Mouse (Mus musculus): ENCODE results near the gene Gm45234. TPM values are rescaled to one million over a fixed set of nuclear protein-coding genes. Genes with fewer than 3 reads are reported as not detected.

The Gm45234 gene
- polyA plus RNA-seq, 1 experiment from 2014 or later = not detected

DNA sequence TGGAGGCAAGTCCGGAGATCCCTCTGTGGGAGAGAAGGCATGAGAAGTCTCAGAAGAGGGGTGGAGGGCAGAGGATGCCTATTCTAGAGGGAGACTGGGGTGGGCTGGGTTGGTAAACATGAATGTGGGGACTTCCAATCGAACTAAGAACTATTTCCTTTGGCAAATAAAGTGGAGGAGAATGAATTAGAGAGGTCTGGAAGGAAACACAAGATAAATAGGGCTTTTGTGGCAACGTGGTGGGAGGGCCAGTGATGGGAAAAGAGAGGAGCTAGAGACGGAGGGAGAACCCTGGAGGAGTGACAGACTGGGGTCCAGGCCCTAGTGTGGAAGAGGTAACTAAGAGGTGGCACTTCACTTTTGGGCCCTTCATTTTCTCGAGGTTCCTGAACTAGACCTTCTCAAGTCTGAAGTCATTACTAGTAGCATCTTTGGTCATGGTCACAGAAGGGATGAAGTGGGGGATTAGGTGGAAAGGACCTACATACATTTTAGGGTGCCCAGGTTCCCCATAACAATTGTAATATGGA, 1.6 kb upstream of the Gm45234 start:
- peaks cover 43% of the 10 kb centered on the region for H3K4me1 ChIP-seq (ENCODE audit: control insufficient read depth, insufficient read depth, low read length)
- ATAC-seq (ENCODE audit: low FRiP score, low TSS enrichment) = no peak
- H3K4me3 ChIP-seq (ENCODE audit: low read length) = peak overlapping the region; percentile 88
- peak overlapping the region; percentile 97 for H3K9ac ChIP-seq (ENCODE audit: low read depth, low read length)
- peak overlapping the region; percentile 98 for H3K27ac ChIP-seq (ENCODE audit: low read depth, low read length)
- H3K27me3 ChIP-seq (ENCODE audit: control insufficient read depth, insufficient read depth, low read length) = no peaks in the 10 kb centered on the region
- WGBS = 6% methylated on average over 5 of the region's 5 CpGs
- peak overlapping the region; percentile 70 for H3K4me2 ChIP-seq (replicated peaks; ENCODE audit: low read depth, low read length)
- H3K9me3 ChIP-seq (ENCODE audit: control insufficient read depth, low read length) = no peaks in the 10 kb centered on the region
- peaks cover 4% of the 10 kb centered on the region; the same call in 1 of the 2 replicates for H3K36me3 ChIP-seq (ENCODE audit: control insufficient read depth, insufficient read depth, low read length)

- peaks cover 43% of the 10 kb centered on the region for H3K4me1 ChIP-seq (ENCODE audit: control insufficient read depth, insufficient read depth, low read length)
- 1% methylated on average over 52 of the region's 54 CpGs for WGBS
- no peaks in the 10 kb centered on the region for H3K27me3 ChIP-seq (ENCODE audit: control insufficient read depth, insufficient read depth, low read length)
- no peaks in the 10 kb centered on the region for H3K9me3 ChIP-seq (ENCODE audit: control insufficient read depth, low read length)
- H3K36me3 ChIP-seq (ENCODE audit: control insufficient read depth, insufficient read depth, low read length) = peaks cover 4% of the 10 kb centered on the region; the same call in 1 of the 2 replicates
- ATAC-seq (ENCODE audit: low FRiP score, low TSS enrichment) = peak; percentile 76
- peak overlapping the region; percentile 98 for H3K27ac ChIP-seq (ENCODE audit: low read depth, low read length)
- H3K4me2 ChIP-seq (replicated peaks; ENCODE audit: low read depth, low read length) = peak overlapping the region; percentile 70
- H3K4me3 ChIP-seq (ENCODE audit: low read length) = peak overlapping the region; percentile 88
- H3K9ac ChIP-seq (ENCODE audit: low read depth, low read length) = peak overlapping the region; percentile 97
Observed at GRCm38 (mm10) chr6:124756652-124757350, 980 bp upstream of the Gm45234 start.

DNA sequence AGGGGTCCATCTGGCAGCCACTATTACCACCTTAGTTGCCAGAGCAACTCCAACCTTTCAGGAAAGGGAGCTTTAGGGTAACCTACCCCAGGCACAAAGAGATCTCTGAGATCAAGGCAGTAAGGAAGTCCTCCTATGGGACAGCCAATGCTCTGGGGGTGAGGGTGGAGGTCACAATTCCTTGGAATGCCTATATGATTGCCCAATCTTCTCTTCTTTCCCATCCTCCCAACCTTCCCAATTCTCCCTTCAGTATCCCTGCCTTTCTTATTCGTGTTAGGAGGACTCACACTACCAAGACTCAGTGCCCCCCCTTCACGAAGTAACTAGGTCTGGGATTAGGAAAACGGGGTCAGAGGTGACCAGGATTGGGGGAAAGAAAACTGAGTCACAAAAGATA, 515 bp downstream of the Gm45234 start:
- Histone ChIP-seq H3K27me3 (ENCODE audit: control insufficient read depth, insufficient read depth, low read length) (no peaks in the 10 kb centered on the region), H3K4me3 (ENCODE audit: low read length) (peak overlapping the region; percentile 88), H3K36me3 (ENCODE audit: control insufficient read depth, insufficient read depth, low read length) (peaks cover 7% of the 10 kb centered on the region; the same call in 1 of the 2 replicates), H3K27ac (ENCODE audit: low read depth, low read length) (0 out of 2 replicates have a peak overlapping the region, but pooled peaks have one; percentile 98), H3K4me1 (ENCODE audit: control insufficient read depth, insufficient read depth, low read length) (peaks cover 43% of the 10 kb centered on the region), H3K9me3 (ENCODE audit: control insufficient read depth, low read length) (no peaks in the 10 kb centered on the region), H3K9ac (ENCODE audit: low read depth, low read length) (peak overlapping the region; percentile 97), H3K4me2 (replicated peaks; ENCODE audit: low read depth, low read length) (peak overlapping the region; percentile 70)
- no peak for ATAC-seq (ENCODE audit: low FRiP score, low TSS enrichment)
- 3% methylated on average over 3 of the region's 3 CpGs for WGBS

GRCm38 (mm10) chr6:124753861-124754260, 2.0 kb downstream of the Gm45234 start:
- Histone ChIP-seq H3K4me3 (ENCODE audit: low read length) (no peak overlapping the region; the same call in 1 of the 2 replicates), H3K4me2 (replicated peaks; ENCODE audit: low read depth, low read length) (no peak overlapping the region), H3K36me3 (ENCODE audit: control insufficient read depth, insufficient read depth, low read length) (peaks cover 20% of the 10 kb centered on the region), H3K4me1 (ENCODE audit: control insufficient read depth, insufficient read depth, low read length) (peaks cover 34% of the 10 kb centered on the region), H3K27me3 (ENCODE audit: control insufficient read depth, insufficient read depth, low read length) (no peaks in the 10 kb centered on the region), H3K27ac (ENCODE audit: low read depth, low read length) (no peak overlapping the region), H3K9ac (ENCODE audit: low read depth, low read length) (no peak overlapping the region), H3K9me3 (ENCODE audit: control insufficient read depth, low read length) (no peaks in the 10 kb centered on the region)
- no peak for ATAC-seq (ENCODE audit: low FRiP score, low TSS enrichment)
- WGBS = 89% methylated on average over 2 of the region's 2 CpGs

GRCm38 (mm10) chr6:124750405-124750804, 5.4 kb downstream of the Gm45234 start:
- H3K4me1 ChIP-seq (ENCODE audit: control insufficient read depth, insufficient read depth, low read length) = peaks cover 28% of the 10 kb centered on the region
- H3K9ac ChIP-seq (ENCODE audit: low read depth, low read length) = 0 out of 2 replicates have a peak overlapping the region, but pooled peaks have one; percentile 18
- peaks cover 45% of the 10 kb centered on the region for H3K36me3 ChIP-seq (ENCODE audit: control insufficient read depth, insufficient read depth, low read length)
- no peak for ATAC-seq (ENCODE audit: low FRiP score, low TSS enrichment)
- WGBS = 79% methylated on average over 8 of the region's 8 CpGs
- no peaks in the 10 kb centered on the region for H3K9me3 ChIP-seq (ENCODE audit: control insufficient read depth, low read length)
- H3K27ac ChIP-seq (ENCODE audit: low read depth, low read length) = no peak overlapping the region
- no peak overlapping the region for H3K4me2 ChIP-seq (replicated peaks; ENCODE audit: low read depth, low read length)
- no peak overlapping the region for H3K4me3 ChIP-seq (ENCODE audit: low read length)
- H3K27me3 ChIP-seq (ENCODE audit: control insufficient read depth, insufficient read depth, low read length) = no peaks in the 10 kb centered on the region

DNA sequence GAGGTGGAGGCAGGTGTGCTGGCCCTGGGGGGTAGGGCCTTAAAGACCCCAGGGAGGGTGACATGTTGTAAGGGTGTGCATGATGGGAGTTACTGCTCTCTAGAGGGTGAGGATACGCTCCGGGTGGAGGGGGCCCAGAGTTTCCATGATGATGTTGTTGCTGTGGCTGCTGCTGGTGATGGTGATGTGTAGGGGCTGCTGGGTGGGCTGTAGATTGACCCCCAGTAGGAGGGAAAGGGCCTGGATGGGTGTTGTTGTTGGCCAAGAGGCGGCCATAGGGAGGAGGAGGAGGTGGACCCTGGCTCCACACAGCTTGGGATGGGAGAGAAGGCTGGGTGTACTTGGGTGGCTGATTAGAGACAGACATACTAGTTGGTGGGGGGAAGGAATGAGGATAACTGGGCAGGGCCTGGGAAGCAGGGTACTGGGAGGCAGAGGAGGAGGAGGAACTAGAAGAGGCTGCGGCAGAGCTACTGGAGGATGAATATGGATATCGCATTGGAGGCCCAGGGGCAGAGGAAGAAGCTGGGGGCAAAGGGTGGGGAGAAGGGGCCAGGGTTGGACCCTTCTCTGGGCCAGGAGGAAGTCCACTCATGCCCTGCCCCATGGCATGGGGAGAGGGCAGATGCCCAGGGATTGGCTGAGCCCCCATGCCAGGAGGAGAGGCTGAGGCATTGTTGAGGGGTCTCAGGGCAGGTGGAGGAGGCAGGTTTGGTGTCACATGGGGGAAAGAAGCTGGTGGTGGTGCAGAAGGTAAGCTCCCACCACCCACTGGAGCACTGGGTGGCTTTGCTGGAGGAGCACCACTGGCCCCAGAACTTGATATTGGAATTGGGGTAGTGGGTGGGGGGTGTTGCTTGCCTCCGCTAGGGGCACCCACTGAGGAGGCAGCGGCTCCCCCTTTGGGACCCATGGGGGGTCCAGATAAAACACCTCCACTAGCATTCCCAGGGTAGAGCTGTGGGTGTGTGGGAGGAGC, 8.9 kb downstream of the Gm45234 start:
- Histone ChIP-seq H3K9ac (ENCODE audit: low read depth, low read length) (peak overlapping the region; percentile 86; the same call in 1 of the 2 replicates), H3K27me3 (ENCODE audit: control insufficient read depth, insufficient read depth, low read length) (no peaks in the 10 kb centered on the region), H3K4me2 (replicated peaks; ENCODE audit: low read depth, low read length) (peak overlapping the region; percentile 96), H3K27ac (ENCODE audit: low read depth, low read length) (no peak overlapping the region), H3K4me3 (ENCODE audit: low read length) (peak overlapping the region; percentile 47), H3K4me1 (ENCODE audit: control insufficient read depth, insufficient read depth, low read length) (peaks cover 16% of the 10 kb centered on the region), H3K36me3 (ENCODE audit: control insufficient read depth, insufficient read depth, low read length) (peaks cover 66% of the 10 kb centered on the region), H3K9me3 (ENCODE audit: control insufficient read depth, low read length) (no peaks in the 10 kb centered on the region)
- ATAC-seq (ENCODE audit: low FRiP score, low TSS enrichment) = no peak
- WGBS = 87% methylated on average over 7 of the region's 7 CpGs

GRCm38 (mm10) chr6:124746296-124746605, 9.6 kb downstream of the Gm45234 start:
- no peaks in the 10 kb centered on the region for H3K27me3 ChIP-seq (ENCODE audit: control insufficient read depth, insufficient read depth, low read length)
- WGBS = 15% methylated on average over 8 of the region's 8 CpGs

GRCm38 (mm10) chr6:124745490-124746295, 10.1 kb downstream of the Gm45234 start:
- Histone ChIP-seq H3K9me3 (ENCODE audit: control insufficient read depth, low read length) (no peaks in the 10 kb centered on the region), H3K4me3 (ENCODE audit: low read length) (peak overlapping the region; percentile 47), H3K4me2 (replicated peaks; ENCODE audit: low read depth, low read length) (peak overlapping the region; percentile 96), H3K36me3 (ENCODE audit: control insufficient read depth, insufficient read depth, low read length) (peaks cover 63% of the 10 kb centered on the region), H3K27me3 (ENCODE audit: control insufficient read depth, insufficient read depth, low read length) (no peaks in the 10 kb centered on the region), H3K27ac (ENCODE audit: low read depth, low read length) (peak overlapping the region; percentile 91), H3K9ac (ENCODE audit: low read depth, low read length) (peak overlapping the region; percentile 86), H3K4me1 (ENCODE audit: control insufficient read depth, insufficient read depth, low read length) (peaks cover 20% of the 10 kb centered on the region)
- under 1% methylated on average over 79 of the region's 85 CpGs for WGBS
- ATAC-seq (ENCODE audit: low FRiP score, low TSS enrichment) = peak; percentile 83

More at GRCm38 (mm10) chr6:124746296-124746605, 9.6 kb downstream of the Gm45234 start:
- Histone ChIP-seq H3K36me3 (ENCODE audit: control insufficient read depth, insufficient read depth, low read length) (peaks cover 66% of the 10 kb centered on the region), H3K4me3 (ENCODE audit: low read length) (peak overlapping the region; percentile 47), H3K4me1 (ENCODE audit: control insufficient read depth, insufficient read depth, low read length) (peaks cover 20% of the 10 kb centered on the region), H3K27ac (ENCODE audit: low read depth, low read length) (peak overlapping the region; percentile 91), H3K9ac (ENCODE audit: low read depth, low read length) (peak overlapping the region; percentile 86), H3K4me2 (replicated peaks; ENCODE audit: low read depth, low read length) (peak overlapping the region; percentile 96), H3K9me3 (ENCODE audit: control insufficient read depth, low read length) (no peaks in the 10 kb centered on the region)
- ATAC-seq (ENCODE audit: low FRiP score, low TSS enrichment) = peak; percentile 4; the same call in 1 of the 2 replicates
